Mouse (Mus musculus) macrophage (primary cell): ENCODE measurements around the gene Otulin. TPM values are rescaled to one million over a fixed set of nuclear protein-coding genes. Genes with fewer than 3 reads are reported as not detected.

Source experiments
- H3K27ac ChIP-seq: fragments of 350-480 bp; formaldehyde crosslinking; 2 replicates; pipeline ENCODE4 v1.9.0; 2021
- H3K36me3 ChIP-seq: fragments of 350-480 bp; formaldehyde crosslinking; 2 replicates; pipeline ENCODE4 v1.9.0; 2021; ENCODE audit errors: inconsistent target
- H3K4me3 ChIP-seq: fragments of 350-480 bp; formaldehyde crosslinking; 2 replicates; pipeline ENCODE4 v1.9.0; 2021; ENCODE audit errors: inconsistent target
- H3K79me2 ChIP-seq: fragments of 350-480 bp; formaldehyde crosslinking; 2 replicates; pipeline ENCODE4 v1.9.0; 2021; ENCODE audit errors: inconsistent target
- WGBS: methylation state at CpG from one replicate; pipeline ENCODE4 v1.1.7; 2026; ENCODE audit warnings: inconsistent platforms; ENCODE audit not compliant: missing documents; 5-methylcytosine and 5-hydroxymethylcytosine counted together
- polyA plus RNA-seq: library from polyadenylated mRNA; stranded (reverse); fragments of 250-400 nt; gene quantifications from 3 replicates; pipeline ENCODE4 v1.2.4, GENCODE M21; 2018; ENCODE audit warnings: inconsistent platforms

The Otulin gene
- polyA plus RNA-seq, 1 experiment from 2014 or later: 52.3 TPM

DNA sequence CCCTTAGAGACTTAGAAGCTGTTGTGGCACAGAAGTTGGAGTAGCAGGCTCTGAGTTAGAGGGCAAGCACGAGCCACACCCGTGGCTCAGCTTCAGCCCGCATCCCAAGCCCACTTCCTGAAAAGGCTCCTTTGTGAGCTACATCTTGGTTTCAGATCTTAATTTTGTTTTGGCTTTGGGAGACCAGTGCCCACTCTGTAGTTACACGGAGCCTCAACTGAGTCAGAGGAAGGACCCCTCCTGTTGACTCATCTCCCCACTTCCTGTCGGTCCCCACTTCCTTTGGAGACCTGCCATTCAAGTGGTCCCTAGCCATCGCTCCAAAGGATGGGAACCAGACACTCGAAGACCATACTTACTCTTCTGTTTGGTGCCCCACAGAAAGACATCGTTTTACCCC is 112.5 kb downstream of the Otulin start:
- 4% methylated on average over 6 of the region's 8 CpGs for WGBS
- H3K36me3 ChIP-seq: no peaks in the 10 kb centered on the region
- H3K79me2 ChIP-seq: no peaks in the 10 kb centered on the region
- 0 out of 2 replicates have a peak overlapping the region, but pooled peaks have one; percentile 19 for H3K27ac ChIP-seq
- H3K4me3 ChIP-seq: no peak overlapping the region

DNA sequence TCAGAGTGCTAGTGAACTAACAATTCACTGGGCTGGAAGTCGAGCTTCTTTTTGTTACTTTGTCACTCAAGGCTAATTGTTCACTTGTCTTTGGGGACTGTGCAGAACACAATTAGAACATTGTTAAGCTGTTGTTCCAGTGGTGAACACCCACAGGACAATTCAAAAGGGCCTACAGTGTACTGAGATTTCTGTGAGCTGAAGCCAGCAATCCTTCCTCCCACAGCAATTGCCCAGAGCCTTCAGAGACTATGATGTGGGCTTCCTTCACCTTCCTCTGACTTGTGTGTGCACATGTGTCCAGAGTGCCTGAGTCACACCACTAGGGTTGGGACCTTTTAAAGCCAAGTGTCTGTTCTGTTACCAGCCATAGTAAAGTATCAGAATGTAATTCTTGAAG is 113.6 kb downstream of the Otulin start:
- 0 out of 2 replicates have a peak overlapping the region, but pooled peaks have one; percentile 19 for H3K27ac ChIP-seq
- H3K79me2 ChIP-seq: no peaks in the 10 kb centered on the region
- no peak overlapping the region for H3K4me3 ChIP-seq
- 60% methylated on average over 1 of the region's 1 CpGs for WGBS
- H3K36me3 ChIP-seq: no peaks in the 10 kb centered on the region

DNA sequence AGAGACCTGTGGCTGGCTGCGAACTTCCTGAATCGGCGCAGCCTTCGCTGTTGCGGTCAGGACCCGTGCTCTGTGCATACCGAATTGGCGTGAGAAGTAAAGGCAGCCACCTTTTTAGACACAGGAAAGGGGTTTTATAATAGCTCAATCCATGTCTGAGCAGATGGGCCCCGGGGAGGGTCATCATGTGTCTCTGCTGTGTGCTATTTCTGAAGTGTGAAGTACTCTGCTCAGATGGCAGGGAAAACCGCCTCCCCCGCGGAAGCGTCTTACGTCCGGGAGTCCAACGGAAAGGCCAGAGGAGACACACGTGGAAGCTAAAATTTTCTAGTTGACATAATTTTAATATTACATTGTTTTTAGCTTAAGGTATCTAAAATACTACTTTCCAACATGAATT is 121.5 kb downstream of the Otulin start:
- H3K27ac ChIP-seq: no peak overlapping the region
- H3K36me3 ChIP-seq: no peaks in the 10 kb centered on the region
- H3K79me2 ChIP-seq: peaks cover 8% of the 10 kb centered on the region
- 97% methylated on average over 16 of the region's 17 CpGs for WGBS
- H3K4me3 ChIP-seq: no peak overlapping the region

DNA sequence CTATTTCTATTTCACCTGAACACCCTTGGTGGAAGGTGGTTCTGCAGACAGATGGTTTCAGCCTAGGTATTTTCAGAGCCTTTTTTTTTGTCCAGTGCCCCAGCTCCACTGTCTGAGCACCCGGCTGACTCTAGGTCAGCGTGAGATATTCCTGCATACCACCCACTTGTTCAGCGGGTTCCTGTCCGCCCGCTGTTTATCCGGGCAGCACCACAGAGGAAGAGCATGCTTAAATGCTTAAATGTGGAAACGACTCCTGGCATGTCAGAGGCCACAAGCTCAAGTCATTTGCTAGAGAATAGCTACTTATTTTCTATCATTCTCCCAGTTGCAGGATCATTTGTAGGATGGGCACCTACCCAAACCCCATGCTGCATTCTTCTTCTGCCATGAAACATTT is 122.3 kb downstream of the Otulin start:
- no peak overlapping the region for H3K27ac ChIP-seq
- no peak overlapping the region for H3K4me3 ChIP-seq
- no peaks in the 10 kb centered on the region for H3K36me3 ChIP-seq
- 90% methylated on average over 6 of the region's 7 CpGs for WGBS
- H3K79me2 ChIP-seq: peaks cover 8% of the 10 kb centered on the region

DNA sequence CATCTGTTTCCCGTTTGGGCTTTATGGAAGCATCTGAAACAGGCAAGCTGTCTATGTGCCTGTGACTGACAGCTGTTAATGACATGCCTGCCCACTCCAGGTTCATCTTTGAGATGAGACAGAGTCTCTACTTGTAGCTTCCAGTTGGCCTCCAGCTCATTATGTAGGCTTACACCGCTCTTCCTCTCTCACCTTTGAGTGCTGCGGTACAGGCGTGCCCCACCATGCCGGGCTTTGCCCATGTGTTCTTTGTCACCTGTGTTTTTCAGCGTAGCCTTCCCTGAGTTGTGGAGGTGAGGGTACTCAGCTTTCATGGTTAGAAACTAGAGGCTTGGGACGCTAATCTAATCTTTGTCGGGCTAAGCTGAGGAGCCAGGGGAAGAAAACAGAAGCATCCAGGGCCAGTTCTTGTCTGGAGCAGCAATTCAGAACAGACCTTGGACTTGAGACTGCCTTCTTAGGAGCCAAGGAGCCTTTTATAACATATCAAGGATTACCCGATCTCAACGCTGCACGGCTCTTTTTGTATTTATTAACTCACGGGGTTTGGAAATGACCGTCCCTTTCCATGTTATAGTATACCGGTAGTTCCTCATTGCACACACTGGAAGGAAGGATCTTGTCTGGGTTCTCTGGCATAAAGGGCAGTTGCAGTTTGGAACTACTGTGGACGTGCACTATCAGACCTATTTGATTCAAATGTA is 123.4 kb downstream of the Otulin start:
- no peak overlapping the region for H3K27ac ChIP-seq
- peaks cover 8% of the 10 kb centered on the region for H3K79me2 ChIP-seq
- H3K4me3 ChIP-seq: no peak overlapping the region
- no peaks in the 10 kb centered on the region for H3K36me3 ChIP-seq
- WGBS: 95% methylated on average over 15 of the region's 15 CpGs

DNA sequence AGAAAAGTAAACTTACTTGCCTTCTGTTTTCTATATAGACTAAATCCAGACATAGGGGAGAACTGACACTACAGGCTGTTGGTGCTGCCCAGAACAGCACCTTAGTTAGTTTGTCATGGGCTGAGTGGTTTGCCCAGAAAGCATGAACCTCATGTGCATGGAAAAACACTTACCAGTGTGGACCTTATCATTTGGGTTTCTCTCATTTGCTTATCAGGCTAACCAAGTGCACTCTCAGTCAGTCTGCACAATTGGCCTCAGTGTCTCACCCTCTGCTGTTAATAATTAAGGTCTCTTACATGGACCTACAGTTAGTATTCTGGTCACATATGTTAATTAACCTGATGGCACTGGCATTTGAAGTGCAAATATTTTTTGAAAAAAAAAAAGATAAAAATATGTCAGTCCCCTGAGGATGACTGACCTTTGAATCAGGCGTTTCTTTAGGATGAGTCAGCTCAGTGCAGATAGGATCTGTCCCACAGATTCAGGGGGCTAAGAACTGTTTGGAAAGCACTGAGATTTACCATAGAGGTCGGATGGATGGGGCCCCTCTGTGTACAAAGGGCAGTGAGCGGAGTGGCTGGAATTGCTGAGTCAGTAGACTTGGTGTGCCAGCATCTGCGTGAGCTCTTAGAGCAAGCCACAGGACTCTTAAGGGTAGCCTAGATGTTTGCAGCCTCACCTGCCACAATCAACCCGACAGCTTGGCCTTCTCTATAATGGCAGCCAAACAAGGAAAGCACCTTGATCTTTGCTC is 124.2 kb downstream of the Otulin start:
- Histone ChIP-seq H3K27ac (no peak overlapping the region), H3K79me2 (peaks cover 8% of the 10 kb centered on the region), H3K4me3 (no peak overlapping the region), H3K36me3 (no peaks in the 10 kb centered on the region)
- 86% methylated on average over 5 of the region's 5 CpGs for WGBS

DNA sequence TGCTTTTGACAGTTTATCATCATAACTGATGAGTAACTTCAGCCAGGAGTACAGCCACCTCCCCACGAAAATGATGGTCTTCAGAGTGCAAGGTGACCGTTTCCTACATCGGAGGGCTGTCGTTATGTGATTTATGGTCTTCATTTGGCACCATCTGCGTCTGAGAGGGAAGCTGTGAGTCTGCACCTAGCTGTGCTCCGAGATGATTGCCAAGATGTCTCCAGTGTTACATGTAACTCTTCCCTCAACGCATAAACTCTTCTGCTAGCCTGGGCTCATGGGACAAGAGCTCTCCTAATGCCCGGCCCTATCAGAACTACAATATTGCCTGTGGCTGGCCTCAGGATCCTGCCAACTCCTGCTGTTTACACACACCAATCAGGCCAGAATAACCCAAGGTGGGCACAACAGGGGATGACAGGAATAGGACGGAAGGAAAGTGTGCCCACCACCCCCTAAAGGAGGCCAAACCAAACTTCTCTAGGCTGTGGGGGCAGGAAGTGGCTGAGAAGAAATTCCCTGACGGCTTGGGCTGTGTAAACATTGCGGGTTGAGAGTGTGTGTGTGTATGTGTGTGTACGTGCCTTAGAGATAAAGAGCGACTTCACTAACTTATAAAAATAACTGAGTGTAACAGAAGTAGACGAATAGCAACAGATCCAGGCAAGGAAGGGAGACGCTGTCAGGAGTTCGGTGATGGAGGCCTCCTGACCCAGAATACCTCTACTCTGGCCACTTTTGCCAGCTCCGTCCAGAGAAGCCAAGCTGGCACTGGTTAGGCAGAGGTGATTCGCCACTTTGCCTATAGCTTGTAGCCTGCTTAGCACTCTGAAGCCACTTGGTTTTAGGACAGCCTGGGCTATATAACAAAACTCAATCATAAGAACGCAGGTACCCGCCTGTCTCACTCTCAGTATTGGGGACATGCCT is 126.4 kb downstream of the Otulin start:
- Histone ChIP-seq H3K36me3 (no peaks in the 10 kb centered on the region), H3K79me2 (peaks cover 8% of the 10 kb centered on the region), H3K4me3 (no peak overlapping the region), H3K27ac (no peak overlapping the region)
- WGBS: 66% methylated on average over 19 of the region's 20 CpGs

DNA sequence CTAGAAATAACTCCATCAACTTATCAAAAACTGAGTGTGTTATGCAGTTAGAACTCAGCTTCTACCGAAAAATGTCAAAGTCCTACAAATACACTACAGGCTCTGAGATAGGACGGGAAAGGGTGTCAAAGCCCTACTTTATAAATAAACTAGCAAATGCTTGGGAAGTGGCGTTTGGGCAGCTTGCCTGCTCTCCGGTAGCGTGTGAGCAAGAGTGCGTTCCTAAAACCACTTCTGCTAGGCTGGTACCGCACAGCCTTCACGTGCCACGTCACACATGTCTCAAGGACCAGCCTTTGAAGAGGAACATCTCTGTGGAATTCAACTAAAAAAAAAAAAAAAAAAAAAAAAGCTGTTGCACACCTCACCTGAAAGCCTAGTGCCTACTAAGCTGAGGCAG is 127.3 kb downstream of the Otulin start:
- Histone ChIP-seq H3K36me3 (no peaks in the 10 kb centered on the region), H3K4me3 (no peak overlapping the region), H3K79me2 (peaks cover 8% of the 10 kb centered on the region), H3K27ac (no peak overlapping the region)
- 36% methylated on average over 9 of the region's 9 CpGs for WGBS

DNA sequence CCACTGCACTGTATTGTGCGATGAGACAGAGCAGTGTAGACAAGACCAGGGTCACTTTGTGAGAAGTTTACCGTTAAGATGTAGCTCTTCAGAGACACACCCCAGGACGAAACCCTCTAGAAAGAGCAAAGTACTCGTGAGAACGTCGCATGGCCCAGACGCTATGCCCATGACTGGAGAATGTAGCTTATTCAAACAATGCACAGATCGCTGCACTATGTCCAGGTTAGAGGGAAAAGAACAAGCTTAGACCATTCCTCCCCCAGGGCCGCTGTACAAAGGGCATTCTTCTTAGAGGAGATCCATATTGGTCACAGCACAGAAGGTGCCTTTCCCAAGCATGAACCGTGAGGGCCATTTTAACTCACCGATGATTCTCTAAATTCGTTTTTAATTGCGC is 128.2 kb downstream of the Otulin start:
- Histone ChIP-seq H3K79me2 (peaks cover 8% of the 10 kb centered on the region), H3K4me3 (no peak overlapping the region), H3K36me3 (no peaks in the 10 kb centered on the region), H3K27ac (no peak overlapping the region)
- 95% methylated on average over 13 of the region's 13 CpGs for WGBS

DNA sequence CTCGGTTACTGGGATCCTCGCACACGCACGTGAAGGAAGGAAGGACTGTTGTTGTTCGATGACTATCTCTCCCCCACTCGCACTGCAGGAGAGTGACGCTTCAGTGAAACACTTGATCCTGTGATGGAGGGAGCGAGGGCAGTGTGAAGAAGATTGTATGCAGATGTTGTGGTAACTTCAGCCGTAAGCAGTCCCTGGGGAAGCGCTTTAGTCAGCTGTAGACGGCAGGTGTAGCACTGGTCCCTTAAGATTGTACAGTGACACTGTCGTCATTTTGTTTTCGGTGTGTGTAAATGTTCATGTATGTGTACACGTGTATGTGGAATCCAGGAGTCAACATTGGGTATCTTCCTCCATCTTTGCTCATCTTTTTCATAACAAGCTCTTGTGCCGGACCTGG is 130.1 kb downstream of the Otulin start:
- WGBS: 95% methylated on average over 15 of the region's 15 CpGs
- peaks cover 8% of the 10 kb centered on the region; the same call in 1 of the 2 replicates for H3K79me2 ChIP-seq
- H3K36me3 ChIP-seq: no peaks in the 10 kb centered on the region
- H3K4me3 ChIP-seq: no peak overlapping the region
- H3K27ac ChIP-seq: no peak overlapping the region

DNA sequence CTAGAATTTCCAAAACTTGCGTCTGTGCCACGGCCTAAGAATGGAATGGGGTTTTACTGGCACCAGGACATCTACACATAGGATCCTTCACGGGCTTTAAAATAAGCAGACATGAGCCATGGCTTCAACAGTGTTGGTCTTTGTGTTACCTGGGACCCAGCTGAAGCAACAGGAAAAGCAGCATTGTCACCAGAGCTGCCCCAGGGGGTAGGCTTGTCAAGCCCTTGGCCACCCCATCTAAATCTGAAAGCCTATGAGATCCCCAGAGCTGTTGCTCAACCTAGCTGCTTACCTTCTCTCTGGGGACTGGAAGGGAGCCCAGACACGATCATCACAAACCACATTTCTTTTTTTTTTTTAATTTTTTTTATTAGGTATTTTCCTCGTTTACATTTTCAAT is 132.4 kb downstream of the Otulin start:
- 76% methylated on average over 5 of the region's 5 CpGs for WGBS
- peaks cover 11% of the 10 kb centered on the region; the same call in 1 of the 2 replicates for H3K79me2 ChIP-seq
- H3K27ac ChIP-seq: no peak overlapping the region

DNA sequence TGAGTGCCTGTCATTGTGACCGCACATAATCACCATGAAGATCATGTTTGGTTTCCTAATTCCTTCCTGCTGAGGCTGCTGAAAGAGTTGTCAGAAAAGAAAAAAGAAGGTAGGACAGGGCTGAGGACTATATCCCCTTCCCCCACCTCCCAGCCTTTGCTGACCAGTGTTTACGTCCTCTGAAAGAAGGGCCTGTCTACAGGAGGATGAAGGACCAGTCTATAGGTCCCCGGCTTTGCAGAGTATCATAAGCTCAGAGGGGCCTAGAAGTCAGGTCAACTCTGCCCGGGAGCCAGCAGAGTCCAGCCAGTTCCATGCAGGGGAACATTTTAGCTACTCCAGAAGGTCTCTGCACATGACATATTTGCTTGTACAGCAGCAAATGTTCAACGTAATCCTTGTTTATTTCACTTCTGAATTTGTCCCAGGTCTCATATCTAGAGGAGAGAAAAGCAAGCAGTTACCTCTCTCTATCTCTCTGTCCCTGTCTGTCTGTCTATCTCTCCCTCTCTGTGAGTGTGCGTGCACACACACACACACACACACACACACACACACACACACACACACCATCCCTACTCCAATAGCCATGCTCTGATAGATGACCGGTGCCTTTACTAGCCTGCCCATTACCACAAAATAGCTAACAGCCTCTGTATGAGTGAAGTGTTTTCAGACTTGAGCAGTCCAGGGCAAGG is 133.0 kb downstream of the Otulin start:
- no peaks in the 10 kb centered on the region for H3K36me3 ChIP-seq
- H3K27ac ChIP-seq: no peak overlapping the region
- H3K4me3 ChIP-seq: no peak overlapping the region
- H3K79me2 ChIP-seq: peaks cover 11% of the 10 kb centered on the region; the same call in 1 of the 2 replicates
- WGBS: 89% methylated on average over 7 of the region's 7 CpGs

More for the DNA sequence above, 132.4 kb downstream of the Otulin start:
- Histone ChIP-seq H3K4me3 (no peak overlapping the region), H3K36me3 (no peaks in the 10 kb centered on the region)

DNA sequence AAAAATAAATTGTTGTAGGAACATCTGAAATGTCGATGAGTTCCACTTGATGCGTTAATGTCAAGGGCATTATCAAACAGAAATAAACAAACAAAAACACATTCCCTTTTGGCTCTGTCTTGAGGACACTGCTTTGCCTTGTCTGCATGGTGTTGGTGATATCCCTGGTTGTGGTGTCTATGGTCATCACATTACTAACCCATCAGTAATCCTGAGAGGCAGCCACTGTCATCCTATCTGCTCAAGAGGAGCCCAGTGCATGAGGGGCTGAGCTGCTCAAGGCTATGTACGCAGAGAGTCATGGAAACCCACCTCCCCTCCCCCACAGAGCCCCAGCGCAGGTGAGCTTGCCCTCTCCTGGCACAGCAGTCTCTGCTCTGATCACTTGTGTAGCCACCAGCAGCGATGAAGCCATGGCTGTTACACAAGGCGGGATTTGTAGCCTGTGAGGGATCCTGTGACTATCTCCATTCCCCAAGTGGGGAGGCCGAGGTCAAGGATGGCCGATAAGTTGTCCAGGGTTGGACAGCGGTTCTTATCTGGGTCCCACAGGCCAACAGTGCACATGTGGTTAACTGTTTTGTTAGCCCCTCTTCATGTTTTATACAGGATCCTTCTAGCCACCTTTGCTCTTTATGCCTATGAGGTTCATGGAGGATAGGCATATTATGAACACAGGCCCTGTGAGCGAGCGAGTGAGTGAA is 133.7 kb downstream of the Otulin start:
- no peak overlapping the region for H3K27ac ChIP-seq
- H3K4me3 ChIP-seq: no peak overlapping the region
- 97% methylated on average over 11 of the region's 11 CpGs for WGBS
- no peaks in the 10 kb centered on the region for H3K36me3 ChIP-seq
- peaks cover 11% of the 10 kb centered on the region; the same call in 1 of the 2 replicates for H3K79me2 ChIP-seq
